Mouse (Mus musculus) liver, postnatal 0 days (tissue): ENCODE data around the gene Spaca4.

Source experiments
- CTCF ChIP-seq: sonication (generic); IDR thresholded peaks from 2 replicates; pipeline ENCODE4 v1.5.1; 2016; ENCODE audit warnings: antibody characterized with exemption, low read depth
- EP300 ChIP-seq: IDR thresholded peaks from 2 replicates; pipeline ENCODE4 v1.6.1; 2016; ENCODE audit warnings: antibody characterized with exemption, low read depth, mild to moderate bottlenecking

DNA sequence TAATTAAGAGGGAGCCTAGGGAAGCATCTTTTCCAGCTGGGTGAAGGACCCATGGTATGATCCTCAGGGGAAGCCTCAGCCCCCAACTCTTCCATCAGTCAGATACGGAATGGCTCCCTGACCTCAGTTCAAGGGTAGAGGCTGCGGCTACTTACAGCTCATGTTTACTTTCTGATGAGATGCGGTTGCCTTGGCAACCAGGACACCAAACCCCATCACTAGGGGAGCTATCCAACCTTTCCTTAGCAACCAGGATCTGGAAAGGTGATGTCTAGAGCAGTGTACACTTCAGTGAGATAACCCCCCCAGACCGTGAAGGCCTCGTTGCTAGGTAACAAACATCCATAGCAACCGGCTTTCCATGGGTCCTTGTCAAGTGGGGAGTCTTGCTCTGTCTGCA, 16.6 kb downstream of the Spaca4 start:
- no peak for TF ChIP-seq EP300
- no peak for TF ChIP-seq CTCF
